Mouse (Mus musculus) R1 (cell line): Measurements from ENCODE around the gene Mep1a.
A peak's percentile ranks its signal among the peaks of the same experiment; 100 is the strongest.

Experiments
- DNase-seq: peaks from one replicate; pipeline ENCODE4 v3.0.0-alpha.2; 2018; ENCODE audit warnings: low read depth, low spot score

The Mep1a gene

GRCm38 (mm10) chr17:43485982-43486381 lies 16.6 kb downstream of the Mep1a start:
- DNase-seq, result no peak

- no peak for DNase-seq
Measured at GRCm38 (mm10) chr17:43477621-43478020, 25.0 kb downstream of the Mep1a start.

DNA sequence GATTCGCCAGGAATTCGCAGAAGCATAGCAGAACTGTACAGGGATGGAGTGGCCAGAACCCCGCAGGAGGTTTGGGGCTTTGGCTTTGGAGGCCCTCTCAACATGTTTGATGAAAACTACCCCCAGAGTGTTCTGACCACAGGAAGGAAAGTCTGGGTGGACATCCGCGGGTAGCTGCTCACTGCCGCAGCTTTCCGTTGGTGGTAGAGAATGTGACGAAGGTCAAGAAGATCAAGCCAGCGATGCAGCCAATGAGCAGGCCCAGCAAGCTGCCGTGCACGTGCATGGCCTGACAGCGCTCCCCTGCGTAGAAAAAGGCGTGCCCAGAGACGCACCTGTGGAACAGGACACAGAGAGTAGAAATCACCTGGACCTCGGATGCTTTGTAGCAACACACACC lies 27.8 kb downstream of the Mep1a start:
- no peak for DNase-seq

GRCm38 (mm10) chr17:43472558-43472957 lies 30.1 kb downstream of the Mep1a start:
- DNase-seq, result peak; percentile 17

DNA sequence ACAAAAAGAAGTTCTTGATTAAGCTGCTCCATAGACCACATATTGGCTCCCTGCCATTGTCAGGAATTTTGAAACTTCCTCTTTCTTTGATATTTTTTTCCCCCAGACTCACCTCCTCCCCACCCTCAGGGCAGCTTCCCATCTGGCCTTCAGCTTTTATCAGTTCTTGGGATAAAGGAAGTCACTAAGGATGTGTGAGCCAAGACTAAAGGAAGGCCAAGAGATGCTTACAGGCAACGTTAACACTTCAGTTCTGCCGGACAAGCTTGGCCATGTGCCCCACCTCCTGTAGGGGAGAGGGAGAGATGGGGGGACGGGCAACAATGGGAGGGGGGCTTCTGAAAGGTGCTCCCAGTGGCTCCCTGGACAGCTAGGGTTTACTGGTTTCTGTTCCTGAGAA lies 32.6 kb downstream of the Mep1a start:
- no peak for DNase-seq

DNA sequence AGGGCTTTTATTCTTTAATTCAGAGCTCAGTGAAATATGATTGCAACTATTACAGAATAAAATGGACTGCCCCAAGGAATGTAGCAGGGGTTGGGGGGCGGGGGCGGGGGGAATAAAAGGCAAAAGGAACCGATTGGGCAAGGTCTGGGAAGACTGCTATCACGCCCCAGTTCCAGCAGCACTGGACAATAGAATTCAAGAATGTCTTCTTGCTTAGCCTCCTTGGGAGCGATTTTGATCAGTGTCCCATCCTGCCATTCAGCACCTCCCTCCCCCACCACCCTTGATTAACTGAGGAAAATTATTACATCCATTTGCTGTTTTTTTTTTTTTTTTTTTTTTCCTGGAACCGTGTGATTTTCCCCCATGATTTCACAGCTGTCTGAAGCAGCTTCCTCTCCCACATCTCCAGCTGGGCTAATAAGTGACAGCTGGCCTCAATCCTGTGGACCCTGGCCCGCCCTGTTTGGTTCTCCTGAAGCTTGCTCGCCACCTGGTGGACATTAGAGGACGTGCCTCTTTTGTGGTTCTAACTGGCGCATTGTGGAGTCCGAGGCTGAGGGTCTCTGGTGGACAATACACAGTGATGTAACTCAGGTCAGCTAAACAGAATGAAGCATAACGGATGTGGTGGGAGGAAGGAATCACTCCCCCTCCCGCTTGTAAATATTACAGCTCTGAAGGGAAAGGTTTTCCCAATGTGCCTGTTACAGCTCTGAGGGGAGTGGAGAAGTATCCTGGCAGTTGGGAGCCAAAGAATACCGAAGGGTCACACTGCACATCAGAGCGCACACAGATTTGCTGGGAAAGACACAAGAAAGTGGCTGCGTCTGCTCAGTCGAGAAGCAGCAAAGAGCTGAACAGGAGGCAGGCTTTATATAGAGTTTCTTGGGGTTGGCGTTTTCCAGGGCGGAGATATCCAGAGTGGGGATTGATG lies 42.1 kb downstream of the Mep1a start:
- DNase-seq, result peak; percentile 75

DNA sequence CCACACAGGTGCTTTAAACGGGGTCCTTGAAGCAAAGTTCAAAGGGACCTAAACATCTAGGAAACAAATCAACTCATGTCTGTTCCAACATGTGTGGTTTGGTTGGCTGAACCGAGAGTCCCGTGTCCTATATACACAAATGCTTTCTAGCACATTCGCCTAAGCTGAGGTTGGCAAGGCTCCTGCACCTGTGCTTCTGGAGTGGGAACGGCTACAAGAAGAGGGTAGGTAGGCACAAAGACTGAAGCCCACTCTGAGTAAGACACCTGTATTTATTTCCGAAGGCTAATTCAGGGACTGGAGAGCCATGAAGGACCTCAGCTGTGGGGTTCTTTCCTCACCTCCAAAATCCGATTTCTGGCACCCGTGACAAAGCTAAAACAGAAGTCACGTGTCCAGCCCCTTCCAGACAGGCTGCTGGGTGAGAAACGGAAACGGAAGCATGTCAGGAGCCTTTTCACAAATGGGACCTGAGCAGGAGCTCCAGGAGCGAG lies 42.8 kb downstream of the Mep1a start:
- DNase-seq, result peak; percentile 8

DNA sequence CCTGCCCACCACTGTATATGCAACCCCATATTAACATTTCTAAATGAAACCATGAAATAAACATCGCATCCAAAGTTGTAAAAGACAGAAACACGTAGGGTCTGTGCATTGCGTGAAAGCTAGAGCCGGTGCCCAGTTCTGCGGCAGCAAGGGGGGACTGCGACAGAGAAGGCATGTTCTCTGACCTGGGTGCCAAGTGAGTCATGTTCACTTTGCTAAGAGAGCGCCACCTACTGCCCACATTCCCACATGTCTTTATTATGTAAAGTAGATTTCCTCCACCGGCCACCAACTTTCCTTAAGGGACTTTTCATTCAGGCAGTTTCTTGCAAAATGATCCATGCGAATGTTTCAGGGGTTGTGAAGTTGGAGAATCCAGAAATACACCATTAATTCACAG lies 44.0 kb downstream of the Mep1a start:
- peak; percentile 73 for DNase-seq

DNA sequence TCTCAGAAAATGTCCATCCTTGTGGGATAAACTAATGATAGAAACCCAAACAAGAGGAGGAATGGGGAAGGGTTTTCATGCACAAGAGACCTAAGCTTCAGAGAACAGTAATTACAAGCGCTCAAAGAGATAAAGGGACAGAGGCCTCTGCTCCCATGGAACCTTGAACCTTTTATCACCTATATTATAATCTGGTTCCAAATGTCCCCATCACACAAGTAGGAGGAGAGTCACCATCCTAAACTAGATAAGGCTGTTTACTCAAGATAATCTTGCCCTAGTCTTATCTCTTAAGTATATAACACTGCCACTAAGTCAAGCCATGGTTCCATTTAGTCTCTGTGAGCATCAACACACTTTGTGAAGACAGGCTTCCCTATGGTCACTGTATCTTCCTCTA lies 51.4 kb downstream of the Mep1a start:
- DNase-seq, result no peak

GRCm38 (mm10) chr17:43434485-43434884 lies 68.1 kb downstream of the Mep1a start:
- DNase-seq, result no peak

DNA sequence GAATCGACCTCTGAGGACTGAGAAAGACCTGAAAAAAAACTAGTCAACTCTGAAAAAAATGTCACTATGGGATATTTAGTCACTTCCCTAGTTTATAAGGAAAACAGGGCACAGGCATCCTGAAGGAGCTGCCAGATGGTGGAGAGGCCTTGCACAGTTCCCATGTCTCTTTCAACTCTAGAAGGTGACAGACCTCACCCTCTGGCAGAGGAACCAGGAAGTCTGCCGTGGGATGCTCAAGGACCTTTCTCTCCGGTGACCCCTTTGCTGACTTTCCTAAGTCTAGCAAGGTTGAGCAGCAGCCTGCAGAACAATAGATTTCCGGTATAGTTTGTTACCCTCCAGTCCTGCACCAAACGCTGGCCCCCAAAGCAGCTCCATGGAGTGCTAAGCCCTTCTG lies 70.9 kb downstream of the Mep1a start:
- no peak for DNase-seq
